8 mouse cellular contexts compared by ENCODE assay signal in the genomic region with DNA sequence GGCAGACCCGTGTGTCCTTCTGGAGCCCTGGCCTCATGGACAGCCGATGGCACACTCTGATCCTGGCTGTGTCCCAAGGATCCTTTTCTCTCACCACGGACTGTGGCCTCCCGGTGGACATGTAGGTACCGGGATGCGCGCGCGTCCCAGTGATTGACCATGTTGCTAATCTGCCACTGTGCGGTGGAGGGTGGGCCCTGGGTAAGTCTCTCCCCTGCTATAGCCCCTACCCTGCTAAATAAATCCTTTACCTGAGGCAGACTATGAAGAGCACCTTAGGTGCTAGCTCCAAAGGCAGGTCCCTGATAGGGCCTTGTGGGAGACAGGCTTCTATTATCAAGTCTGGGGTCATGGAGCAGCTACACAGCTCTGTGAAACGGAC. TPM values are rescaled to one million over a fixed set of nuclear protein-coding genes. Genes with fewer than 3 reads are reported as not detected.
A peak's percentile ranks its signal among the peaks of the same experiment; 100 is the strongest.
DNase-seq lines count a peak whose midpoint lies in the region; ATAC-seq and TF ChIP-seq lines count a peak whose summit lies in the region.

No protein-coding gene starts in this region.

- H3K4me3 ChIP-seq in cerebellum, adult 2 months (replicated peaks; ENCODE audit: insufficient read depth, low read depth, low read length), result peak overlapping the region; percentile 31
- H3K4me3 ChIP-seq in thymus, adult 2 months (ENCODE audit: control insufficient read depth, insufficient read depth, low read length), result peak overlapping the region; percentile 33
- peak overlapping the region in 1 of 2 experiments; percentile 2; a peak in 1 of 4 replicates for H3K4me3 ChIP-seq in liver, embryonic 14.5 days (ENCODE audit: insufficient read depth in 1 of 2, low read depth in 2 of 2, low read length in 2 of 2)
- H3K4me3 ChIP-seq in stomach, postnatal 0 days (ENCODE audit: low read depth, low read length), result peak overlapping the region; percentile 27

- no peak for ATAC-seq in liver, embryonic 14.5 days (ENCODE audit: insufficient read depth)
- no peak for ATAC-seq in stomach, postnatal 0 days (ENCODE audit: low FRiP score, low TSS enrichment)

- 34% methylated on average over 11 of the region's 11 CpGs for WGBS in cerebellum, adult 2 months
- WGBS in thymus, adult 2 months, result 43% methylated on average over 11 of the region's 11 CpGs
- 27% methylated on average over 11 of the region's 11 CpGs for WGBS in liver, embryonic 14.5 days (ENCODE audit: insufficient replicate concordance)
- 29% methylated on average over 11 of the region's 11 CpGs for WGBS in stomach, postnatal 0 days

- H3K9ac ChIP-seq in liver, embryonic 14.5 days (replicated peaks), result no peak overlapping the region
- no peak overlapping the region for H3K9ac ChIP-seq in stomach, postnatal 0 days (ENCODE audit: low read length)

- no peaks in the 10 kb centered on the region for H3K9me3 ChIP-seq in liver, embryonic 14.5 days (ENCODE audit: control insufficient read depth, low read length)
- H3K9me3 ChIP-seq in stomach, postnatal 0 days (ENCODE audit: control insufficient read depth, low read length), result no peaks in the 10 kb centered on the region

- peaks cover 4% of the 10 kb centered on the region; the same call in 1 of the 2 replicates for H3K4me1 ChIP-seq in cerebellum, adult 2 months (ENCODE audit: control insufficient read depth, insufficient read depth, low read length)
- peaks cover 8% of the 10 kb centered on the region; the same call in 1 of the 2 replicates for H3K4me1 ChIP-seq in thymus, adult 2 months (replicated peaks; ENCODE audit: control insufficient read depth, insufficient read depth, low read length)
- no peaks in the 10 kb centered on the region for H3K4me1 ChIP-seq in liver, embryonic 14.5 days (replicated peaks; ENCODE audit: control insufficient read depth in 2 of 2, insufficient read depth in 2 of 2, low read length in 1 of 2)
- H3K4me1 ChIP-seq in stomach, postnatal 0 days (replicated peaks; ENCODE audit: control insufficient read depth, insufficient read depth), result no peaks in the 10 kb centered on the region

- intact Hi-C loops in left cerebral cortex, postnatal 14 days (cut with DNase I), result no loop called here
- intact Hi-C loops in gastrocnemius, postnatal 14 days (cut with DNase I; ENCODE audit: low total_unique reads), result no loop called here

- no peak for TF ChIP-seq POLR2A in cerebellum, adult 2 months (IDR thresholded peaks at IDR 0.05; ENCODE audit: borderline replicate concordance, insufficient read depth, low read length)
- no peak for TF ChIP-seq POLR2A in thymus, adult 2 months (IDR thresholded peaks at IDR 0.05; ENCODE audit: control insufficient read depth, extremely low read depth, insufficient read depth, low read length, poor library complexity)

- H3K4me2 ChIP-seq in liver, embryonic 14.5 days (ENCODE audit: low read depth), result peak overlapping the region; percentile 32
- peak overlapping the region; percentile 49 for H3K4me2 ChIP-seq in stomach, postnatal 0 days (replicated peaks; ENCODE audit: low read depth)

- TF ChIP-seq EP300 in liver, embryonic 14.5 days (IDR thresholded peaks at IDR 0.05; ENCODE audit: low read depth), result no peak
- no peak for TF ChIP-seq EP300 in stomach, postnatal 0 days (optimal IDR thresholded peaks at IDR 0.05)

- no peak overlapping the region for H3K27ac ChIP-seq in cerebellum, adult 2 months (ENCODE audit: insufficient read depth, low read length)
- H3K27ac ChIP-seq in thymus, adult 2 months (ENCODE audit: control insufficient read depth, insufficient read depth, low read length), result no peak overlapping the region
- H3K27ac ChIP-seq in liver, embryonic 14.5 days, result no peak overlapping the region
- 0 out of 2 replicates have a peak overlapping the region, but pooled peaks have one; percentile 40 for H3K27ac ChIP-seq in stomach, postnatal 0 days (replicated peaks)

- H3K27me3 ChIP-seq in cerebellum, adult 2 months (ENCODE audit: control insufficient read depth, insufficient read depth, low read length), result no peaks in the 10 kb centered on the region
- H3K27me3 ChIP-seq in thymus, adult 2 months (ENCODE audit: control insufficient read depth, insufficient read depth, low read length), result no peaks in the 10 kb centered on the region
- H3K27me3 ChIP-seq in liver, embryonic 14.5 days (ENCODE audit: control insufficient read depth, insufficient read depth, low read length), result no peaks in the 10 kb centered on the region
- H3K27me3 ChIP-seq in stomach, postnatal 0 days (ENCODE audit: control insufficient read depth, insufficient read depth, low read length), result no peaks in the 10 kb centered on the region

- H3K36me3 ChIP-seq in thymus, adult 2 months (ENCODE audit: control insufficient read depth, insufficient read depth, low read length), result no peaks in the 10 kb centered on the region
- H3K36me3 ChIP-seq in liver, embryonic 14.5 days (replicated peaks; ENCODE audit: control insufficient read depth, insufficient read depth, low read depth), result no peaks in the 10 kb centered on the region
- no peaks in the 10 kb centered on the region for H3K36me3 ChIP-seq in stomach, postnatal 0 days (ENCODE audit: control insufficient read depth, insufficient read depth, low read length)

- no peak for TF ChIP-seq CTCF in cerebellum, adult 2 months (IDR thresholded peaks at IDR 0.05; ENCODE audit: borderline replicate concordance, insufficient read depth, low read depth, low read length)
- no peak for TF ChIP-seq CTCF in thymus, adult 2 months (IDR thresholded peaks at IDR 0.05; ENCODE audit: borderline replicate concordance, control insufficient read depth, extremely low read depth, insufficient read depth, low read length, poor library complexity)
- no peak for TF ChIP-seq CTCF in liver, embryonic 14.5 days (IDR thresholded peaks at IDR 0.05; ENCODE audit: low read depth)
- TF ChIP-seq CTCF in stomach, postnatal 0 days (IDR thresholded peaks at IDR 0.05; ENCODE audit: low read depth), result no peak

- peak in 1 of 2 experiments; percentile 25 for DNase-seq in cerebellum, adult 2 months
- no peak for DNase-seq in cerebellum, postnatal 36 days
- no peak for DNase-seq in thymus, adult 2 months
- no peak for DNase-seq in thymus, postnatal 25 days
- no peak for DNase-seq in liver, embryonic 14.5 days (ENCODE audit: low read depth in 3 of 3, low spot score in 3 of 3)
- DNase-seq in stomach, postnatal 0 days (ENCODE audit: low spot score), result no peak
- no peak for DNase-seq in left cerebral cortex, postnatal 14 days (ENCODE audit: low spot score in 2 of 2)
- DNase-seq in gastrocnemius, postnatal 14 days, result no peak

RNA-seq across cellular contexts. Expression of a gene that starts 3.0 kb away (rescaled TPM):
- polyA plus RNA-seq in cerebellum, adult 2 months (2012; rRNA removed), result not detected in 2 replicates
- 0.24 and 0.27 TPM in 2 replicates for polyA plus RNA-seq in thymus, adult 2 months (2012; rRNA removed)
- not detected in 2 replicates for polyA plus RNA-seq in liver, embryonic 14.5 days (2012; rRNA removed)
- polyA plus RNA-seq in liver, embryonic 14.5 days (2014; fragmentation: Nextera tagmentation; extraction: Ambion mirVana), result not detected in 2 replicates
- not detected in 2 replicates for polyA plus RNA-seq in stomach, postnatal 0 days (2015; fragmentation: Nextera tagmentation; extraction: Ambion mirVana)
- not detected for total RNA-seq in left cerebral cortex, postnatal 14 days (2021)
- total RNA-seq in gastrocnemius, postnatal 14 days (2021), result not detected

RNA-seq across cellular contexts. Expression of a gene that starts 12.1 kb away (rescaled TPM):
- polyA plus RNA-seq in cerebellum, adult 2 months (2012; rRNA removed), result not detected in 2 replicates
- not detected in 2 replicates for polyA plus RNA-seq in thymus, adult 2 months (2012; rRNA removed)
- not detected in 2 replicates for polyA plus RNA-seq in liver, embryonic 14.5 days (2012; rRNA removed)
- polyA plus RNA-seq in liver, embryonic 14.5 days (2014; fragmentation: Nextera tagmentation; extraction: Ambion mirVana), result not detected in 2 replicates
- not detected in 2 replicates for polyA plus RNA-seq in stomach, postnatal 0 days (2015; fragmentation: Nextera tagmentation; extraction: Ambion mirVana)
- not detected for total RNA-seq in left cerebral cortex, postnatal 14 days (2021)
- total RNA-seq in gastrocnemius, postnatal 14 days (2021), result not detected

RNA-seq across cellular contexts. Expression of a gene that starts 18.1 kb away (rescaled TPM):
- not detected in 2 replicates for polyA plus RNA-seq in cerebellum, adult 2 months (2012; rRNA removed)
- 0.36 TPM in 1 of 2 replicates, not detected in the other for polyA plus RNA-seq in thymus, adult 2 months (2012; rRNA removed)
- not detected in 2 replicates for polyA plus RNA-seq in liver, embryonic 14.5 days (2012; rRNA removed)
- polyA plus RNA-seq in liver, embryonic 14.5 days (2014; fragmentation: Nextera tagmentation; extraction: Ambion mirVana), result not detected in 2 replicates
- not detected in 2 replicates for polyA plus RNA-seq in stomach, postnatal 0 days (2015; fragmentation: Nextera tagmentation; extraction: Ambion mirVana)
- not detected for total RNA-seq in left cerebral cortex, postnatal 14 days (2021)
- not detected for total RNA-seq in gastrocnemius, postnatal 14 days (2021)

RNA-seq across cellular contexts. Expression of a gene that starts 29.0 kb away (rescaled TPM):
- not detected in 2 replicates for polyA plus RNA-seq in cerebellum, adult 2 months (2012; rRNA removed)
- 0.12 TPM in 1 of 2 replicates, not detected in the other for polyA plus RNA-seq in thymus, adult 2 months (2012; rRNA removed)
- polyA plus RNA-seq in liver, embryonic 14.5 days (2012; rRNA removed), result not detected in 2 replicates
- polyA plus RNA-seq in liver, embryonic 14.5 days (2014; fragmentation: Nextera tagmentation; extraction: Ambion mirVana), result not detected in 2 replicates
- polyA plus RNA-seq in stomach, postnatal 0 days (2015; fragmentation: Nextera tagmentation; extraction: Ambion mirVana), result not detected in 2 replicates
- total RNA-seq in left cerebral cortex, postnatal 14 days (2021), result not detected
- total RNA-seq in gastrocnemius, postnatal 14 days (2021), result not detected

RNA-seq across cellular contexts. Expression of a gene that starts 37.6 kb away (rescaled TPM):
- polyA plus RNA-seq in cerebellum, adult 2 months (2012; rRNA removed), result 1.5 and 1.8 TPM in 2 replicates
- 1.1 and 1.9 TPM in 2 replicates for polyA plus RNA-seq in thymus, adult 2 months (2012; rRNA removed)
- 6.7 and 8.4 TPM in 2 replicates for polyA plus RNA-seq in liver, embryonic 14.5 days (2012; rRNA removed)
- polyA plus RNA-seq in liver, embryonic 14.5 days (2014; fragmentation: Nextera tagmentation; extraction: Ambion mirVana), result 8.0 and 8.9 TPM in 2 replicates
- 3.3 and 3.6 TPM in 2 replicates for polyA plus RNA-seq in stomach, postnatal 0 days (2015; fragmentation: Nextera tagmentation; extraction: Ambion mirVana)
- 10 to 100 TPM; 19.4 to 20.8 TPM for total RNA-seq in left cerebral cortex, postnatal 14 days (2021)
- total RNA-seq in gastrocnemius, postnatal 14 days (2021), result under 1 TPM; 0.33 to 0.41 TPM
